Mouse (Mus musculus) thymus, postnatal 25 days (tissue): ENCODE results near the gene Msmo1.
A peak's percentile ranks its signal among the peaks of the same experiment; 100 is the strongest.

Source experiments
- DNase-seq: peaks from one replicate; pipeline ENCODE4 v3.0.0; 2022

The Msmo1 gene

DNA sequence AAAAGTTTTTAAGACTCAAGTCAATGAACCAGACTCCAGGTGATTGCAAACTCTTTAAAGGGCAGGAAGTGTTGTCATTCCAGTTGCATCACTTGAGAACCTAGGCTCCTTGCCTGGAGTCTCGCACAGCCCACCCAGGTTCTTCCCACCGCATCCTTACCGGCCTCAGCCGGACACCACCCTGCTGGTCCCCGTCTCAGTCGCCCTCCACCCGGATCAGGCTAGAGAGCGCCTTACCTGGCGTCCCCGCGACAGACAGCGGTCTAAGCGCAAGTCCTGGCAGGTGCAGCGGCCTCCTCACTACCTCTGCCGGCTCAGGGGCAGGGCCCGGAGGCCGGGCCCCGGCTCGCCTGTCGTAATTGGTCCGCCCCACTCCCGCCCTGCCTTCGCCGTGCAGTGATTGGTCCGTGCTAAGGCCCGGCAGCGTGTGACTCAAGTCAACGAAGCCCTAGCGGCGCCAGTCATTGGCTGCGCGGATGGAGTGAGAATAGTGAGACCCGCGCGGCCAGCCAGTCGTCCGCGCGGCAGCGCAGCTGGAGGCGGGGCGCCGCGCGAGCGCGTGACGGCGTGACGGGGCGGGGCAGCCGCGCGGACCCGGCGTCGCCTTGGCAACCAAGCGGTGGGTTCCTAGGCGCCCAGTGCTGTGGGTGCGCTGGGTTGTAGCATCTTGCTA, at the start of gene Msmo1:
TSS of gene Msmo1 (minus strand) at position 522 of the 673 bp plus-strand sequence.
- DNase-seq: peak; percentile 96

DNA sequence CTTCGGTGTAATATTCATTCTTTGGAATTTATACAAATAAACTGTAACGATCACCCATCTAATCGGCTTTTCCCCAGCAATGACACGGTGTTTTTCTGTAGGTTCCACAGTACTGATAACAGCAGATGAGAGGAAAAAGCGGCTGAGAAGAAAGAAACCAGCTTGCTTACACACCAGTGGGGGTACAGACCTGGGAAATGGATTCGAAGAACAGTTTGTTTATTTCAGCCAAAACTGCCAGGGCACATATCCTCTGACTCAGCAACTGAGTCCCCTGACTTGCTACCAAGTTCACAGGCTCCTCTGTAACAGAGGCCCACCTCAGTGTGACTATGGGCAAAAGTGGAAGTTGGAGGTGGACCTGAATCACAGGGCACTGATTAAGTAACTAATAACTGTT, 48.4 kb upstream of the Msmo1 start:
- DNase-seq: no peak

DNA sequence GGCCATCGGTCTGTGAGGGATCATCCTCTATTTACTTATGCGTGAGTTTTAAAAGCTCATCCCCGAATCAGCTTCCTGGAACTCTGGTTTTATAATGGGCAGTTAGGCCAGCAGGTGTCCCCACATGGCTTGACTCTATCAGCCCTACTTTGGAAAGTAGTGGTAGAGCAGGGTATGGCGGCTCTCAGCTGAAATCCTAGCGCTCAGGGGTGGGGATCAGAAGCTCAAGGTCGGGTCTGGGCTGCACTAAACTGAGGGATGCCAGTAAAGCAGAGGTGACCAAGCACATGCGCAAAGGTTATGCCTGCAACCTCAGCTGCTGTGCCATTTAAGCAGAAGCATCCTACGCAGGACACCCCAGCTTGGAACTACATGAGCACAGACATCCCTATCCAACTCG, 44.3 kb upstream of the Msmo1 start:
- DNase-seq: no peak

DNA sequence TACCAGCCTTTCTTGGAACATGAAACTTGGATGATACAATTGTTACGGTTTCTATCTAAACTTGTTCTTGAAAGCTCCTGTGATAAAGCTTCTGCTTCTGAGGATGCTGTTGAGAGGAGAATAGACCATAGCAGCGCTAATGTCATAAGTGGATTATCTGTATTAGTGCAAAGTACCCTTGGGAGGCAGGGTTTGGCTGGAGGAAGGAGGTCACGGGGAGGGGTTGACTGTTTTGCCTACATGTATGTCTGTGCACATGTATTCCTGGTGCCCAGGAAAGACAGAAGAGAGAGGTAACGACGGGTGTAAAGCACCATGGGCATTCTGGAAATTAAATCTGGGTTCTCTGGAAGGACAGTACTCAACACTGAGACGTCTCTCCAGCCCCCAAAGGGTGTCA, 40.5 kb upstream of the Msmo1 start:
- no peak for DNase-seq

DNA sequence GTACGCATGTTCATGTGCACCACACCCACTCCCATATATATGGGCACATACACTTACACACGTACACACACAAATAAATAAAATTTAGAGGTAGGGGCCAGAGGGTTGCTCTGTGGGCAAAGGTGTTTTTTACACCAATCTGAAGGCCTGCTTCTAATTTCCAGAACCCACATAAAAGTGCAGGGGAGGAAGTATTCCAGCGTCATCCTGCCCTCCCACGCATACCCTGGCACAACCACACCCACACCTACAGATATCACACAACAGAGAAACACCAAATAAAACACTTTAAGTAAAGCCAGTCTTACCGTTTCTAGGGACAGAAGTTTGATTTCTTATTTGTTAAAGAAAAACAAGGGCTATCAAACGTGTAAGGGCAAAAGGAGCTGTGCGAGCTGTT, 37.2 kb upstream of the Msmo1 start:
- DNase-seq: no peak

DNA sequence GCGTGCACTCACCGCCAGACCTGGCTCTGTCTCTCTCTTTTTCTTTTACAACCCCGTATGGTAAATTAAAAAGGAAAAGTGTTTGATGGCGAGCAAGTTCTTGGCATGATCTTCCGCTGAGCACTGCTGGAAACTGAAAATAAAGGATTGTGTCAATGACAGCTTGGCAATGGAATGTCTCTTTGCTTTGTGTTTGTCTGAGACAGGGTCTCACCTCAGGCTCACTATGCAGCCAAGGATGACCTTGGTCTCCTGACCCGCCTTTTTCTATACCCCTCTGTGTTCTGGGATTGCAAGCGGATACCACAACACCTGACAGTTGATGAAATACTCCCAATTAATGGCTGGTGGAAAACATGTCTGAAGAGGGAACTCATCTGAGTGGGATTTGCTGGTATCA, 36.0 kb upstream of the Msmo1 start:
- DNase-seq: no peak

DNA sequence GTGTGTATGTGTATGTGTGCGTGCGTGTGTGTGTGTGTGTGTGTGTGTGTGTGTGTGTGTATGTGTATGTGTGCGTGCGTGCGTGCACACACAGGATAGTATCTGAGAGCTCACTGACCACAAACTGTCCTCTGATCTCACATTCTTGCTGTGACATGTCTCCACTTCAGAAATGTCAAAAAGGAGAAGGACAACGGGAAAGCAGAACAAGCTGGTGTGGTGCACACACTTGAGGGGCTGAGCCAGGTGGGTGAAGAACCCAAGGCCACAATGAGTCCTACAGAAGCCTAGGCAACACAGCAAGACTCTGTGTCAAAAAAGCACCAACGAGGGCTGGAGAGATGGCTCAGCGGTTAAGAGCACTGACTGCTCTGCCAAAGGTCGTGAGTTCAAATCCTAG, 35.1 kb upstream of the Msmo1 start:
- no peak for DNase-seq

DNA sequence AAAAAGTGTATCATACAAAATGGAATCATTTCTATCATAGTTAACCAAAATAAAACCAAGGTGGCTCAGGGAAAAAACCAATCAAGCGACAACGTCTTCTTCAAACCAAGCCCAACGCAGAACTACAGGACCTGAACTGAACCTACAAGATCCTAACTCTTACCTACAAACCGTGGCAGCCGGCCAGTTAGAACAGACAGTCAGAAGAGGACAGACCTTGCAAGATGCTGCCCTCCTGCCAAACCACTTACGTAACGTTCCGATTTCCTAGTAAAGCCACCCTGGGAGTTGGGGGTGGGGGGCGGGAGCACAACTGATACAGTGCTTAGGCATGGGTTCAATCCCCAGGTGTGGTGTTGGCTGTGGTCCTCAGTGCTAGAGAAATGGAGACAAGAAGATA, 33.5 kb upstream of the Msmo1 start:
- DNase-seq: no peak

DNA sequence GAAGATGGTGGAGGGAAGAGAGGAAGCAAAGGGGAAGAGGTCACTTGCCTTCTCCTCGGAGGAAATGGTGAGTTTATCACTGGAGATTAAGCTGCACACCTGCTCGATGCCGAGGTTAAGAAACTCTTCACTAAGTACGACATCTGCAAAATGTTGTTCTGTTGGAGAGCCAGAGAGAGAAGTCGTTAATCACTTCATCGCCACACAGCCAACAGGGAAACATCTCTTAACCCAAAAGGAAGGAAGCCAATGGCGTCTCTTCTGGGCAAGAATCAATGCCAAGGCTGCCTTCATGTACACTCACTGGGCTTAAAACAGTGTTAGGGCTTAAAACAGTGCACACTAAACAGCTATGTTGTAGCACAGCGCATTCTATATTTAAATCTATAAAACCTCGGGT, 30.5 kb upstream of the Msmo1 start:
- DNase-seq: no peak

DNA sequence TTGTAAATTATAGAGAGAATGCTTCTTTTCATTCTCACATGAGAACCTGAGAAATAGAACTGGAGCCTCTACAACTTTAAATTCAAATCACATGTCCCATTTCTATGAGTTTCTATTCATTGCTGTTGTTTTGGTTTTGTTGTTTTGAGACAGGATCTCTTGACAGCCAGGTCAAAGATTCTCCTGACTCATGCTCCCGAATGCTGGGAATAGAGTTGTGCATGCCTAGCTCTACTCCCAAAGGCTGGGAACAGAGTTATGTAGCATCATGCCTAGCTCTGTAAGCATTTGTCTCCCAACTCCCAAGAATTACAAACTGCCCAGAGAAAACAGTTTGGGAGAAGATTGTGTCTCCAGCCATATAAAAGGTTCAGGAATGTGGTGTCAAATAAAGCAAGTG, 29.2 kb upstream of the Msmo1 start:
- DNase-seq: no peak

DNA sequence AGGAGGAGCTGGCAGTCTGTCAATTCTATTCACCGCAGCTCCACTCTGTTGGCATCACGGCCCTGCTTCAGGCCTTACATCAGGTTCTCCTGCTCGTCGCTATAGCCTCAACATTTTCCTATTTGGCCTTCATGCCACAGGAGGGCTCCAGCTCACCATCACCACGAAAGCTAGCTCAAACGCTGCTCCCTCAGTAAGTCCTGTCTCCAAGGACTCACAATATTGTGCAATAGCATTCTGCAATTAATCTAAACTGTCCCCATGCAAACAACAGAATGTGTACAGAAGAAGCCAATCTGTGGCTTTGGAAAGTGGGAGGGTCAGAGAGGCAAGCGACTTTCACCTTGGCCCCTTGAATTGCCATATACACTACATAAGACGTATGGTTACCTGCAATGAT, 27.8 kb upstream of the Msmo1 start:
- DNase-seq: no peak

DNA sequence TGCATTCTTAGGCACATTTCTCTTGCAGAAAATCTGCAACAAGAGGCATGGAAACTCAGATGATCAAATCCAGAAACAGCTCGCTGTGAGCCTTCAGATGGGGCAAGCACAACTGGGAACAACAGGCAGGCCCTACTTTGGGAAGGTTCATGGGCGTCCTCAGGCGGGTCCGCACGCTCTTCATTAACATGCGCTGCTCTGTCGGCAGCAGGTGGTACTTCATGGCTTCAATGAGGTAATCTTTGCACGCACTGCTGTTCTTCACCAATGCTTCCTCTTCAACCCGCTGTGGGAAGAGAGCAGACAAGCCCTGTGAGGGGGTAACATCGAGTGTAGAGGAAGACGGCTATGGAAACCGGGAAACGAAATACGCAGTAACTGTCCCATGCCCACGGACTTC, 24.4 kb upstream of the Msmo1 start:
- DNase-seq: no peak

DNA sequence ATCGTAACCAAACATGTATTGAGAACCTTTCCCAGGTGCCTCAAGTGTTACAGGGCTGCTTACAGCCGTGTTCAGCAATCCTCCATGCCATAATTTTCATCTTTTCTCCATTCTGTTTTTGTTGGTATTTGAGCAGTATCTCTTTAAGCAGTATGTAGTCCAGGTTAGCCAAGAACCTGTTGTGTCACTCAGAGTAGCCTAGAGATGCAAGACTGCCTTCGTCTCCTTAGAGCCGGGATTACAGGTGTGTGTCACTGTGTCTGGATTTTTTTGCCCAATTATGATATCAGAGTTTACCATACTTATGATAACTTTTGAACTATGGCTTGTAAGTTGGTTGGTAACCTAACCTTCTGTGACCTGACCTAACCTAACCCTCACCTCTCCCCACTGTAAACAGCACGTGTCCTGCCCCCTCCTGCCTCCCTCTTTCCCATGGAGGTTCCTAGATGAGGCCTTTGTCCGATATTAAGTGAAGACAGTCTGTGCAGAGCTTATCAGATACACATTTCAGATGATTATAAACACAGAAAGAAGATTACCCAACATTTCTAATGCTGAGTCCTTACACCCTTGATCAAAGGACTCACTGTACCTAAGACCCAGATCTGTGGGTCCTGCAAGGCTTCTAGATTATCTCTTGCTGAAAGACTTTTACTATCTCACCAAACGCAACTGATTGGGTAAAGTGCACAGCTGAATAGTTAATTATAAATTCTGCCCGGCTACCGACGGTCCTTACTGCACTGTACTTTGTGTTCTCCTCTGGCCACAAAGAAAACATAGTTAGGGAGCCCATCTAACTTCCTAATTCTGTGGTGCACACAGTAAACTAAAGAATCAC, 12.8 kb upstream of the Msmo1 start:
- DNase-seq: no peak

DNA sequence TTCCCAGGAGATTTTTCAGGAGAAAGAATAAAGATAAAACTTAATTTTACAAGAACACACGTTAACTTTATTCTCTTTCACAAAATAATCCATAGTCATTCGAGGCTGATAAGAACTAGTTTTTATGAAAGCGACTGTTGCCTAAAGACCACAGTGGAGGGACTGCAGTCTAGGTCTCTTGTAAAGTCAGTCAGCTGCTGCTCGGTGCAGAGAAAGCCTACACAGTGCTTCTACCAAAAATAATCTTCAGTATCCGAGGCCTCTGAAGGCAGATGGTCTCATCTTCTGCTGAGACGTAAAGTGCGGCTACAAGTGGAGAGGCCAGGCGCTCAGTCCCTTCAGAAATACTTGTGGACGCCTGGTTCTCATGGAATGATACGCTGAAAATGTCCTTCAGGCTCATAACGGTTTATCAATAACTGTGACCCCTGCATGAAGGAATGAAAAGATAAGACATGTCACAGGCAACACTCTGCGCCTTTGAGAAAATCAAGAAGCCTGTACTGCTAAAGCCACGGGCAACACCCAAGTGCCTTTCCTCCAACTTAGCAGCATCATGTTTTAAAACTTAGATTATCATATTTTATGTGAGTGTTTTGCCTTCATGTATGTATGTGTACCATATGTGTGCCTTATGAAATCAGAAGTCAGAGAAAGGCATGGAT, 7.1 kb upstream of the Msmo1 start:
- DNase-seq: no peak

DNA sequence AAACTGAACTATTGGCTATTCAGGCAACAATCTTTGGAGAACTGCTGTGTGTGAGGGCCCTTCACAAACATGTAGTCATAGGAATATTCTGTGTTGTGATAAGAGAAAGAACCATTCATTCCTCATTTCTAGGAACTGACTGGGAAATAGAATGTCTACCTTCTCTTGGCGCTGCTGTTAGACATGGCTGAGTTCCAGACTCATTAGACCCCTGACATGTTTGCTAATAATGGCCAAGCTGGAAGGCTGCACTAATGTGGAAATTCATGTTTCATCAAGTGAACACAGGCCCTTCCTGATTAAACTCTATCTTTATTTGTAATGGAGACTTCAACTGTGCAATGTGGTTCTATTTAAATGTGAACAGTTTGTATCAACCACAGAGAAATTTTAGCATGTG, 5.3 kb upstream of the Msmo1 start:
- no peak for DNase-seq

DNA sequence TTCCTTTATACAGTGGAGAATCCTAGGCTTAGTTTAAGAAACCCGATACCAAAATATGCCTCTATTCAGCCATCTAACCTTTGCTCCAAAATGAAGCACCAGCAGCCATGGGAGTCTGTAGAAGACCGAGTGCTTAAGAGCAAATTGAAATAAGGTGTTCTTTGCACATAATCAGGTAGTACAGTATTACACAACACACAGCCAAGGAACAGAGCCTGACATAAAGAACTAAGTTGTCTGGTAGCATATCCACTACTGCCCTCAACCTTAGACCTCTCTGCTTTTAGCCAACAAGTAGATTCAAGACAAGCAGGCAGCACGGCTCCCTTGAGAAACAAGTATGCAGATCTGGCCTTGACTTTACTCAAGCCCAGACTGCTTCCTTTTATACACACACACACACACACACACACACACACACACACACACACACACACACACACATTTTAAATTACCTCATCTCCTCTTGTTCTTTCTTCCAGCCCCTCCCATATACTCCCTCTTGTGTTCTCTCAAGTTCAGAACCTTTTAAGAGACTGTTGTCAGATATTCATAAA, 3.3 kb upstream of the Msmo1 start:
- no peak for DNase-seq

DNA sequence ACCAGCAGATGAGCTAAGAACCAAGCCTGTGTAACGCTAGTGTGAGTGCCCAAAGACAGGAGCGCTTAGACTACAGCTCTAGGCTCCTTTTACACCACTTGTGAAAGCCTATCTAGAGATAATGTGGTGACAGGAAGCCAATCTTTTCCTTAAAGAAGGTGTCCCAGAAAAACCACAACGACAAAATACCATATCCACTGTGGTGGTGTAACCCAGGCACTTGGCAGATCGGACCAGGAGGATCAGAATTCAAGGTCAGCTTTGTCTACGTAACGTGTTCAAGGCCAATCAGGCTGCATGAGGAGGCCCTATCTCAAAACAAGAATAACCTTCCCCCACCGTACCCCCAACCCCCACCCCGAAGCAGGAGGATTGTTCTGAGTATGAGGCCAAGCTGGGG, 1.6 kb upstream of the Msmo1 start:
- no peak for DNase-seq

DNA sequence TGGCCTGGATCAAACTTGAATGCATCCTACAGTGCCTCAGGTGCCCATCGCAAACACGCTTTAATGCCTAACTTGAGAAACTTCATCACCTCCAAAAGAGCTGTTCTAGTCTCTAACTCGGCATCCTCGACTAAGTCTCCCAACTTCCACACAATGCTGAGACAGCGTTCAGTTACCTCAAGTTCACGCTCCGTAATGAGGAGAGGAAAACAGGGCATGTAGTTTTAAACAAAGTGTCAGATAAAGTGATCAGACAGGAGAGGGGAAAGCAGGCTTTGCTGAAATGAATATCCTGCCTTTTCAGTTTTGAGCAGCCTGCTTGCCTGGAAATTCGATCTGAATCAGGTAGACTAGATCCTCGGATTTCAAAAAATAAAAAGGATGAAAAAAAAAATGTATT, 996 bp downstream of the Msmo1 start:
- DNase-seq: no peak

DNA sequence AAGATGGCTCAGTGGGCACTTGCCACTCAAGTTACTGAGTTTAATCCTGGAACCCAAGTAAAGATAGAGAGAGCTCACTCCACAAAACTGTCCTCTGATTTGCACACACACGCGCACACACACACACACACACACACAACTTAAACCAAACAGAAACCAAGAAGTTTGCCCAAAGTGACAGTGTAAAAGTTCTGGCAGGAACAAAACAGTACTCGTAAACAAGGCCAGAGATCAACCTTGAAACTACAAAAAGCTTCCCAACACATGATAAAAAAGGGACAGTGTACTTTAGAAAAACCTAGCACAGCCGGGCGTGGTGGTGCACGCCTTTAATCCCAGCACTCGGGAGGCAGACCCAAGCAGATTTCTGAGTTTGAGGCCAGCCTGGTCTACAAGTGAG, 5.4 kb downstream of the Msmo1 start:
- no peak for DNase-seq

DNA sequence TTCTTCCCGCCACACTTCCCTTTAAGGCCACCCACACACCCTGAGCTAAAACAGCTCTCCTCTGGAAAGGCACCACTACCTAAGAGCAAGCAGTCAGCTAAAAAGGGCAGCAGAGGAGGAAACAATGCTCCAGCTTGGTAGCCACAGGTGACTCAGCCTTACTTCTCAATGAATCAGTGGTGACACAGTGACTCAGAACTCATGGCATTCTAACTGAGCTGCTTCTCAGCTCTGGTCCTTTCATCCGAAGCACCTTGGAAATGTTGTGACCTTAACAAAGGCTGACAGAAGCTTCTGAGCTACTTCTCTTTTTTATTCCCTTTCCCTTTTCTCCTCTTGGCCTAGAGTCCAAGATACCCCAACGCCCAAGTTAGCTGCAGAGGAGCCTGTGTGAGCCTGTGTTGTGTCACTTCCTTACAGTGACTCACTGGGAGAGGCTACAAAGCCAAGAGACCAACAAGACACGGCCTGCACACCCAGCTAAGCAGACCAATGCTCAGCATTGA, 7.3 kb downstream of the Msmo1 start:
- no peak for DNase-seq

DNA sequence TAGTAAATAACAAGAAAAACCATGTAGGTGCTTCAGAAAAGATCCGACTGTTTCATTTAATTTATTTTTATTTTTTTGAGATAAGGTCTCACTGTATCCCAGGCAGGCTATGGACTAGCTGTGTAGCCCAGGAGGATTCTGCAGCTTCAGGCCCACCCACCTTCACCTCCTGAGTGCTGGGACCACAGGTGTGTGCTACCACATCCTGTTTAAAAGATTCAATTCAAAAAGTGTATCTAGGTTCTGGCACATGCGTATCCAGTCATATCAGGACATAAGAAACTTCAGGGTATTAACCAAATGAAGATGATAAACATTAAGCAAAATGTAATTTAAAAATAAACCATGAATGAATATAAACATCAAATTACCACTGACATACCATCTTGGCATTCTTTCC, 10.4 kb downstream of the Msmo1 start:
- DNase-seq: no peak

DNA sequence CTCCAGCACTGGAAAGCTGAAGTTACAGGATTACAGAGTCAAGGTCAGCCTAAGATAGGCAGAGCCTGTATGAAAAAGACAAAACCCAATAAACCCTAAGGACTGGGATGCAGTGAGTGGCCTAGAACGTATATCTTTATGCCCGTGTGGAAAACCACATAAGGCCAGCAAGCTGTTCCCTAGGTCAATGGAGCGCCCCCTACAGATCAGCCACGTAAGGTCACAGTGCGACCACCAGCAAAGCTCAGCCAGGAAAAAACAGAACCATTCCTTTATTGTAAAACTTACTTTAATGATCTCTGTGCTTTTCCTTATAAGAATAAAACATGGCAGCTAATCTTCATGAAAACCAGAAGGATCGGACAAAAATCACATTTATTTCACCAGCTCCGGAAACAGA, 15.7 kb downstream of the Msmo1 start:
- no peak for DNase-seq

DNA sequence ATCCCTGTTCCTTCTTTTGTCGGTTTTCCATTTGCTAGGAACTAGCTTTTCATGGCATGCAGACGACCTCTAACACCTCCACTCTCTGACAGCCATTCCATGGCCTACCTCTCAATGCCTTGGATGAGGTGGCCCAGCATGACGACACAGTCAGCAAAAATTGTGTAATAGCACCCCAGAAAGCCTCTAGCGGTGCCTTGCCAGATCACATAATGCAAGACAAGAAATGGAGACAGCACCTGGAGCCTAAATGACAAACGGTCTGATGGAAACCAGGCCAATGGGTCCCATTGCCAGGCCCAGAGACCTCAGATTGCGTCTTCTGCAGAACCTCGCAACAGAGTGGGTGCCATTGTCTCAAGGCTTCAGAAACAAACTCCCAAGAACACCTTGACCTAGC, 21.1 kb downstream of the Msmo1 start:
- no peak for DNase-seq

DNA sequence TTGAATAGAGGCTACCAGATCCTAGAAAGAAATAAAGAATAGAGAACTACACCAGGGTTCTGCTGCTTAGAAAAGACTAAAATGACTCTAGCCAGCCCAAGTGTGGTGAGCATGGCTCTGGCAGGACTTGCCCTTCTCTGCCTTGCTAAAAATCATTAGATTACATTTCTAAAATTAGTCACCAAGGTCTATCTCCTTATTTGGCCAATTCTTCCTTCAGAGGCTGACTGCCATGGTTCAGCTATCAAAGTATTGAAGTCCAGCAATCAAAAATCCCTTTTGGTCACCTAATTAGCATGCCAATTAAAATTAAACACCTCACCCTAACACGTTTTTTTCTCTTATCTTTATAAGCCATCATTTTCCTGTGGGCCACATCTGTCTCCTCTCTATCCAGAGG, 22.0 kb downstream of the Msmo1 start:
- no peak for DNase-seq
